Mouse (Mus musculus) kidney, postnatal 25 days (tissue): Measurements from ENCODE around the gene Atg4d.
"Not testable (repeated sequence)": the region's sequence is repeated elsewhere in the genome, so short reads cannot be mapped to it uniquely, and the experiment has no call there.

Source experiments
- DNase-seq, 2 experiments: peaks; one replicate each; pipeline ENCODE4 v3.0.0; 2021; ENCODE audit warnings: mixed read lengths in 2 of 2

Gene Atg4d

GRCm38 (mm10) chr9:21314367-21315140, 49.5 kb downstream of the Atg4d start:
- DNase-seq = no peak

GRCm38 (mm10) chr9:21315421-21315820, 50.3 kb downstream of the Atg4d start:
- DNase-seq = no peak

GRCm38 (mm10) chr9:21316696-21317095, 51.6 kb downstream of the Atg4d start:
- no peak for DNase-seq

GRCm38 (mm10) chr9:21318792-21319191, 53.7 kb downstream of the Atg4d start:
- no peak for DNase-seq

GRCm38 (mm10) chr9:21319503-21319902, 54.4 kb downstream of the Atg4d start:
- DNase-seq = no peak

- DNase-seq = no peak
Measured at GRCm38 (mm10) chr9:21320280-21320618, 55.2 kb downstream of the Atg4d start.

- peak; percentile 84 to 87 for DNase-seq
Measured at GRCm38 (mm10) chr9:21320619-21321512, 55.8 kb downstream of the Atg4d start, which contains the start of gene Slc44a2. Slc44a2 (plus strand) TSS chr9:21320698.

GRCm38 (mm10) chr9:21321513-21321835, 56.4 kb downstream of the Atg4d start:
- DNase-seq = peak; percentile 49 to 59

- DNase-seq = no peak
Measured at GRCm38 (mm10) chr9:21322211-21322916, 57.3 kb downstream of the Atg4d start.

- not testable (repeated sequence) for DNase-seq
Measured at GRCm38 (mm10) chr9:21322917-21323297, 57.8 kb downstream of the Atg4d start.

GRCm38 (mm10) chr9:21324269-21324668, 59.2 kb downstream of the Atg4d start:
- DNase-seq = peak; percentile 38 to 72
